8 mouse cellular contexts compared by ENCODE assay signal in genomic region chr5:114568818-114569217, GRCm38 (mm10). TPM values are rescaled to one million over a fixed set of nuclear protein-coding genes. Genes with fewer than 3 reads are reported as not detected.
DNase-seq lines count a peak whose midpoint lies in the region; ATAC-seq and TF ChIP-seq lines count a peak whose summit lies in the region.

No protein-coding gene starts in this region.

- no peaks in the 10 kb centered on the region for H3K36me3 ChIP-seq in kidney, embryonic 15.5 days
- H3K36me3 ChIP-seq in forebrain, embryonic 11.5 days (ENCODE audit: control insufficient read depth, insufficient read depth, low read length): no peaks in the 10 kb centered on the region
- no peaks in the 10 kb centered on the region for H3K36me3 ChIP-seq in limb, embryonic 14.5 days (ENCODE audit: control insufficient read depth, insufficient read depth, low read length)

- ATAC-seq in kidney, embryonic 15.5 days (replicated peaks; ENCODE audit: low FRiP score): no peak
- no peak for ATAC-seq in forebrain, embryonic 11.5 days (replicated peaks; ENCODE audit: low FRiP score)
- no peak for ATAC-seq in limb, embryonic 14.5 days (ENCODE audit: low FRiP score, low read depth)
- ATAC-seq in megakaryocyte, adult 5-6 weeks (ENCODE audit: poor library complexity, severe bottlenecking): no peak

- peaks cover 29% of the 10 kb centered on the region; the same call in 1 of the 2 replicates for H3K27me3 ChIP-seq in kidney, embryonic 15.5 days
- 0 out of 2 replicates have a peak, but pooled peaks cover 2% of the 10 kb centered on the region for H3K27me3 ChIP-seq in forebrain, embryonic 11.5 days (ENCODE audit: control insufficient read depth, insufficient read depth, low read length)
- H3K27me3 ChIP-seq in limb, embryonic 14.5 days (ENCODE audit: control insufficient read depth, insufficient read depth, low read length): peaks cover 32% of the 10 kb centered on the region

- 18% methylated on average over 5 of the region's 5 CpGs for WGBS in kidney, embryonic 15.5 days
- WGBS in forebrain, embryonic 11.5 days: 15% methylated on average over 5 of the region's 5 CpGs
- 31% methylated on average over 5 of the region's 5 CpGs for WGBS in limb, embryonic 14.5 days

- no peak for TF ChIP-seq POLR2A in limb, embryonic 14.5 days (IDR thresholded peaks at IDR 0.05; ENCODE audit: borderline replicate concordance, extremely low read depth, insufficient read depth, insufficient read length)

- peak overlapping the region; percentile 98 for H3K4me2 ChIP-seq in kidney, embryonic 15.5 days
- peak overlapping the region; percentile 74 for H3K4me2 ChIP-seq in forebrain, embryonic 11.5 days (ENCODE audit: low read depth, low read length, severe bottlenecking)
- peak overlapping the region; percentile 99 for H3K4me2 ChIP-seq in limb, embryonic 14.5 days (replicated peaks; ENCODE audit: low read depth, low read length, severe bottlenecking)

- H3K27ac ChIP-seq in kidney, embryonic 15.5 days: no peak overlapping the region
- H3K27ac ChIP-seq in forebrain, embryonic 11.5 days (ENCODE audit: low read depth, low read length): no peak overlapping the region
- H3K27ac ChIP-seq in limb, embryonic 14.5 days (replicated peaks; ENCODE audit: low read depth, low read length): no peak overlapping the region

- H3K9me3 ChIP-seq in kidney, embryonic 15.5 days (replicated peaks): peaks cover 3% of the 10 kb centered on the region; the same call in 1 of the 2 replicates
- H3K9me3 ChIP-seq in forebrain, embryonic 11.5 days (ENCODE audit: control insufficient read depth, low read length): no peaks in the 10 kb centered on the region
- H3K9me3 ChIP-seq in limb, embryonic 14.5 days (ENCODE audit: control insufficient read depth, low read length): no peaks in the 10 kb centered on the region

- peak overlapping the region; percentile 85 for H3K4me3 ChIP-seq in kidney, embryonic 15.5 days (replicated peaks)
- peak overlapping the region; percentile 71 for H3K4me3 ChIP-seq in forebrain, embryonic 11.5 days (ENCODE audit: low read depth, low read length)
- H3K4me3 ChIP-seq in limb, embryonic 14.5 days (replicated peaks; ENCODE audit: low read length): peak overlapping the region; percentile 65

- no peak for DNase-seq in kidney, adult 8-10 months
- DNase-seq in forebrain, embryonic 11.5 days (ENCODE audit: low spot score): no peak
- DNase-seq in limb, embryonic 14.5 days (ENCODE audit: low spot score): no peak
- DNase-seq in naive thymus-derived CD4-positive, alpha-beta T cell, adult 2 months (ENCODE audit: low read depth): peak; percentile 28
- no peak for DNase-seq in c-Kit-positive CD71-positive TER-119-positive erythroid progenitor cells, embryonic 14.5 days (ENCODE audit: low spot score)
- no peak for DNase-seq in frontal cortex, adult 2 months (ENCODE audit: extremely low spot score in 1 of 2, low spot score in 1 of 2)

- peak overlapping the region; percentile 67 for H3K9ac ChIP-seq in kidney, embryonic 15.5 days
- H3K9ac ChIP-seq in forebrain, embryonic 11.5 days (ENCODE audit: low read length): peak overlapping the region; percentile 73
- H3K9ac ChIP-seq in limb, embryonic 14.5 days (ENCODE audit: low read depth, low read length, severe bottlenecking): no peak overlapping the region

- H3K4me1 ChIP-seq in kidney, embryonic 15.5 days: peaks cover 84% of the 10 kb centered on the region
- peaks cover 46% of the 10 kb centered on the region for H3K4me1 ChIP-seq in forebrain, embryonic 11.5 days (replicated peaks; ENCODE audit: control insufficient read depth, insufficient read depth, low read length)
- H3K4me1 ChIP-seq in limb, embryonic 14.5 days (ENCODE audit: control insufficient read depth, insufficient read depth, low read length): peaks cover 32% of the 10 kb centered on the region

RNA-seq across cellular contexts. Expression of gene Fam222a, which starts 1.0 kb away (rescaled TPM):
- polyA plus RNA-seq in kidney, embryonic 15.5 days (2015; fragmentation: Nextera tagmentation; extraction: Ambion mirVana): 4.4 and 4.7 TPM in 2 replicates
- 8.7 and 9.4 TPM in 2 replicates for polyA plus RNA-seq in forebrain, embryonic 11.5 days (2014; fragmentation: Nextera tagmentation; extraction: Ambion mirVana)
- 1.5 and 2.2 TPM in 2 replicates for polyA plus RNA-seq in limb, embryonic 14.5 days (2012; rRNA removed)
- polyA plus RNA-seq in limb, embryonic 14.5 days (2014; fragmentation: Nextera tagmentation; extraction: Ambion mirVana): 0.86 and 1.1 TPM in 2 replicates
- 0.16 and 0.22 TPM in 2 replicates for total RNA-seq in megakaryocyte, adult 5-6 weeks (2015)
- total RNA-seq in megakaryocyte, adult 5-6 weeks (2017): 0.11 and 0.69 TPM in 2 replicates
- 8.3 and 10.6 TPM in 2 replicates for polyA plus RNA-seq in frontal cortex, adult 2 months (2012; rRNA removed)
